Mouse (Mus musculus) hindlimb bud, embryonic 11.5 days (tissue): ENCODE measurements around the gene Braf.
"Not testable (repeated sequence)": the region's sequence is repeated elsewhere in the genome, so short reads cannot be mapped to it uniquely, and the experiment has no call there.

ENCODE experiments used
- DNase-seq: peaks from one replicate; pipeline ENCODE4 v3.0.0-alpha.2; 2012; ENCODE audit warnings: low read depth, low spot score; ENCODE audit errors: extremely low spot score

Braf gene

DNA sequence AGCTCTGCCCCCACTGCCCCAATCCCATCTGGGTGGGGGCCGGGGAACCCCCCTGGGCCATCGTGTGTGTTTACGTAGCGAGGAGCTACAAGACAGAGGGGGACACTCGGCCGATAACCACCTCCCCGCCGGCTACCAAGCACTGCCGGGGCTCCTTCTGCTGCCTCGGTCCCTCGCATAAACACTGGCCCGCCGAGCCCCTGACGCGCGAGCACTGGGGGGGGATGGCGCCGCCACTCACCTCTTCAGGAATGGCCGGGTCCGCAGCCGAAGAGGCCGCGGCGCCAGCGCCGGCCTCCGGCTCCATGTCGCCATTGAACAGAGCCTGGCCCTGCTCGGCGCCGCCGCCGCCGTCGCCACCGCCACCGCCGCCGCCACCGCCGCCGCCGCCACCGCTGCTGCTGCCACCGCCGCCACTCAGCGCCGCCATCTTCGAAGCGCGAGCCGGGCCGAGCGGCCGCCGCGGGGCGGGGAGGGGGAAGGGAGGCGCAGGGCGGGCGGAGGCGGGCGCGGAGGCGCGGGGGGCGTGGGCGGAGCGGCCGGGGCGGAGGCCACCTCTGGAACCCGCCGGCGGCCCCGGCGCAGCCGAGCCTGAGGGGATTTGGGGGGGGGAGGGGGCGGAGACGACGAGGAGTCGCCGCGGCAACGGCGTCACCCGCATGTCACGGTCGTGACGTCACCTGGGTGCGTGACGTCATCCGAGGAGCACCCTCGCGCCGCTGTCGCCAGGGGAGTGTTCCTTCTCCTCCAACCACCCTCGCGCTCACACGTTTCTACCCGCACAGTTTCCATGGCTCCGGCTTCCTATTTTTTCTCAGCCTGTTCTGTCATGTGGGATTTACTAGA, at the start of gene Braf:
Braf (minus strand) TSS at position 598 of the 846 bp plus-strand sequence.
- peak; percentile 81 for DNase-seq

DNA sequence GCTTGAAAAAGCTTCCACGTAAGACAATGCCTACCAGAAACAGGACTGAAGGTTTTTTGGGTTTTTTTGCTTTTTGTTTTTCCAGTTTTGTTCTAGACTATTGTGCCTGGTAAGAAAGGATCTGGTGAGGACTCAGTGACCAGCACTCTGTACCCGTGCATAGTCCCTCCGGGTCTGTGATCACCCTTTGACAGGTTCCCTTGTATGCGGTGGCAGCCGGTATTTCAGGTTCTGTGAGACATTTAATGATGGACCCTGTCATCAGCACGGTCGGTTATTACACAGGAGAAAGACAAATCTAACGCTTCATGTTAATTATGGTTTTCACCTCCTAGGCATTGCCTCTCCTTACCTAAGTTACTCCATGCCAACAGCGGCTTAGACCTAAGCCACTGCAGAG, 49.8 kb upstream of the Braf start:
- no peak for DNase-seq

DNA sequence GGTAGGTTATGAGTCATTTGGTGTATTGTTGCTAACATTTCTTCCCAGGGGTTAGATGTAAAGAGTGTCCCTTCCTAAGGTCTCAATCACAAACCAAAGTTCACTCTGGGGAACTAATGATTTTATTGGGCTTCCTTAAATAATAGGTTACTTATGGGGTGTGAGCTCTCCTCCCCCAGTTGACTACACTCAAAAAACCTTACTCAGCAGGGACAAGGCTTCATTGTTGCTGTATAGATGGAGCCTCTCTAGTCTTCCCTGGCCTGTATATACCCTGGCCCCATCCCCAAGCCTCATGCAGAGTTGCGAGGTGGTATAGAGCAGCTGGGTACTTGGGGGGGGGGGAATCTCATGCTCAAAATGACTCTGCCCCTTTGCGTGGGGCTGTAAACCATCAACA, 32.0 kb upstream of the Braf start:
- no peak for DNase-seq

DNA sequence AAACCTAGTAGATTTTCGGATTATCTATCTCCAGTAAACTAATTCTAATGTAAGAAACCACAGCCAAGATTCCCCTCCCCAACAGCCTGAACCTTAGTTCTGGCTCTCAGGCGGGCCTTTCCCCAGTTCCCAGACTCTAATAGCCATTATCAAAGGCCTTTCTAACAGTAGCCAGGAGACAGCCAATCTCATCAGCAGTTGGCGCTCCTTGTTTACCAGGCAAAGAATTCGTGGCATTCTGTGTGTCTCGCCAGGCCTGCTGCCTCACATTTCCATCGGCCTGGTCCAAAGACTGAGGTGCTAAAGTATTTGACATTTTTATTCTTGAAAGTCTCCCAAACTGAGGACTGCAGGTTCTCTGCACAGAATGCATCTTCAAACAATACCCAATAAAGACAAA, 24.6 kb upstream of the Braf start:
- no peak for DNase-seq

DNA sequence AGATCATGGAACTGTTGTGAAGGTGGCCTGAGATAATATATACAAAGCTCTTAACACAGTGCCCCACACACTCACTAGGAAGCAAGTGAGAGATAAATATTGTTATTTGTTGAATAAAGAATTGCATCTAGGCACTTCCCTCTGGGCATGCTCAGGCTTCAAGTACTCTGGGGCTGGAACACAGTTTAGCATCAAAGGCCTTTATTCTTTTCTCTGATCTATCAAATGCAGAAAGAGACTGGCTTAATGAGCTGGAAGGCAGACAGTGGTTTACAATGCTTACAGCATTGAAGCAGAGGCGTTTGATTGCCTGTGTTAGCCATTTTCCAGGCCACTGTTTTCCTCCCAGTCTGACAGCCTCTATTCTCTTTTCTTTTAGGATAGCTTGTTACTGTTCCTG, 21.8 kb upstream of the Braf start:
- no peak for DNase-seq

DNA sequence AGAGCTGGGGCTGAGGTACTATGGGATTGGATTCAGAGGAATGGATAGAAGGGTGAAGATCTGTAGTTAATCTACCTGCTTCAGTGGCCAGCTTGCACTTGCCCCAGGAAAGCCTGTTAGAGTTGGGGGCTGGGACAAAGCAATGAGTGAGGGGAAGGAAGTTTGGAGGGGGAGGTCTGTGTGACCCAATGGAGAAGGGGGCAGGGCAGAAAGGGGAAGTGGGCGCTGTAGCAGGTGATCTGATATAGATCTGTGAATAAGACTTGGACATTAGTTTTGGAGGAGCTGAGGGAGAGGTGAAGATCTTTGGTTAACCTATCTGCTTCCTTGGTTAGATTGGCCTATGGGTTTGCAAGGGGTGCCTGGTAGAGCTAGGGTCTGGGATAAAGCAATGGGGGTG, 20.2 kb upstream of the Braf start:
- DNase-seq, result no peak

DNA sequence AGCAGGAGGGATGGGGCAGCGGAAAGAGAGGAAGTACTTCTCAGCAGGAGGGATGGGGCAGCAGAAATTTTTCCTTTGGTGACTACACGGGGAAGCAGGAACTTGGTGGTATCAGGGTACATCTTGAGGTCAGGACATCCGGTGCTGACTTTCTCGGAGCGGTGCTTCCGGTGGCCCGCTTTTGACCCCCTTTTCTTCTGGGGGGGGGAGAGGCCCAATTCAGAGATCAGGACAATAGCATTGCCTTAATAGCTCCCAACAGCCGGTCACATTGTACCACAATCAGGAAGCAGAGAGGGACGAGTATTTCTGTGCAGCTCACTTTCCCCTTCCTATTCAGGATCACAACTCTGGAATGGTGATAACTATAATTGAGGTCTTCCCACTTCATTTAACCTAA, 14.4 kb upstream of the Braf start:
- DNase-seq, result not testable (repeated sequence)

DNA sequence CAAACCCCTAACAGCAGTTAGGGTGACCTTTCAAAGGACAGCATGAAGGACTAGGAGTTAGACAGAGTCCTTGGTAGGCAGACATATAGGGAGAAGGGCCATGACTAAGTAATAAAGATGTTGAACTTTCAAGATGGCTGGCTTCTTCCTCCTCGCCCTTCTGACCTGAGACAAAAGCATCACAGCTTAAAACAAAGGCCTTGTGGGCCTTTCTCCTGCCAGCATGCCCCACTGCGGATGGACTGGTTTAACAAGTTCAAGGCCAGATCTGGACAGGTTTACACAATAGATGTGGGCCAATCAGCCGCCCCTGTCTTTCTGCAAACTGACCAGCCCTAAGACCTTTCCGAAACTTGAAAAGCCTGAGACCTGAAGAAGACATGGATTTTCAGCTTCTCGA, 2.8 kb upstream of the Braf start:
- DNase-seq, result no peak

DNA sequence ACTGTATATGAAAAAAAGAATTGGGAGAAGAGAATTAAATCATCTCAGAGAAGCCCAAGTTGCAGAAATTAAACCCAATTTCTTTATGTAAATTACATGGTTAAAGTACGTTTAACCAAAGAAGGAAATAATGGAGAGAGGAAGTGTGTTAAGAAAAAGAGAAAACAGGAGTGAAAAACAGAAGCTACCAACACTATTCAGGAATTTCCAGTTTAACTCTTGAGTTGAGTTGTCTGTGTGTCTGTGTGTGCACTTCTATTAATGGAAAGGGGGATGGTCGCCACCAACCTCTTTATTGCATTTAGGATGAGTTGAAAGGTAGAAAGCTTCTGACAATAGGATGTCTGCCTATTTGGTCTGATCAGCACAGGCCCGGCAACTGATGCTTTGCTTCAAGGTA, 886 bp upstream of the Braf start:
- DNase-seq, result no peak

DNA sequence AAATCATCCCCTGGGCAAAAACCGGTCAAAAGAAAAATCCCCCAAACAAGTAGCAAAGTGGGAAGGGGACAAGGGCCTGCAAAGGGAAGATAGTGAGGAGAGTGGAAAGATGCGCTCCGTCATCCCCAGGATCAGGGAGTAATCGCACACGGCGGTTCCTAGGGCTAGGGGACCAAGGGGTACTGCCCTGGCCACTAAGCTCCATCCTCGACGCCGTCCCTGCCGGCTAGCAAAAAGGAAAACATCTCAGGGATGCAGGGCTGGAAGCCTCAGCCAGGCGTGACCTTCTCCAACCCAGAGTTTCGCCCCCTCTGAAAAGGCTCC, 759 bp downstream of the Braf start:
- DNase-seq, result no peak

DNA sequence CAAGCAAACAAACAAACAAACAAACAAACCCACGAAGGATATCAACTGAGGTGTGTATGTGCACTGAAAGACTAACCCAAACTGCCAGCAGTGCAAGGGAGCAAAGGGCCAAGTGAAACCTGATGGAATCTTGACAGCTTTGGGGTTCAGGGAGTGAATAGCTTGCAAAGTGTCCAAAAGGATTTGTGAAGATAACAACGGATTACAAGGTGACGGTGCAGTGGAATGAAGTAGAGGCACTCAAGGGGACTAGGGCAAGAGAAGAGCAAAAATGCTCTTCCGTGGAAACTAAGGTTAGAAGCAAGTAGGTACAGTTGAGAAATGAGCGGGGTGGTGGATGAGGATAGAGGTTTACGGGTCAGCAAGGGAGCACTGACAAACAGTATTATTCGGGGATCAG, 1.2 kb downstream of the Braf start:
- DNase-seq, result no peak

DNA sequence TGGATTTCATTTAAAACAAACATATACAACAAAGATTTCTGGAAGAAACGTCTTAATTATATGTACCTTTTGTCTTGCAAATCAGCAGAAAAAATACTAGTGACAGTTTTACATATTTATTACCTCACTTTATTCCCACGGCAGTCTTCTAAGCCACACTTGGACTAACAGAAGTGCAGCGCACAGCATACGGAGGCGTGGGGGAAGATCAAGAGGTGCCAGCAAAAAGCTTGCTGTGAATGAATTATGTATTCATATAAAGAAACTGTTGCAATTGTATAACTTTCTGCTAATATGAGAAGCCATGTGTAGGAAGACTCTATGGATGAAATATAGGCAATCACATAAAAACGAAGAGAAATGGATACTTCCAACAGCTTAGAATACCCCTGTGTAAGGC, 6.7 kb downstream of the Braf start:
- DNase-seq, result no peak

DNA sequence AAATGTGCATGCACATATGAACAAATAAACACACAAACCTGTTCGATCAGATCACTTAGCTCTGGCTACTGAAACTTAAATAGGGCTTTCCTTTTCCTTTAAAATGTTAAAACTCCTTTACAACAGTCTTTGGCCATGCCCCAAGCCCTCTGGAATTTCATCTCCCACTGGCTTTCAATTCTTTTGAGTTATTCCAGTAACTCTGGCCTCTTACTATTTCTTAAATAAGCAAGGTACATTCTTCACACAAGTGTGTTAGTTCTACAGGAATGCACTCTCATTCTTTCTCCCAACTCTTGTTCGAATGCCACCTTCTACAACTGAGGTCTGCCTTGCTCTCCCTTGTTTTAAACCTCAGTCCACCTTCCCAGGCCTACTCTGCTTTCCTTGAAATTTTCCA, 8.2 kb downstream of the Braf start:
- no peak for DNase-seq

DNA sequence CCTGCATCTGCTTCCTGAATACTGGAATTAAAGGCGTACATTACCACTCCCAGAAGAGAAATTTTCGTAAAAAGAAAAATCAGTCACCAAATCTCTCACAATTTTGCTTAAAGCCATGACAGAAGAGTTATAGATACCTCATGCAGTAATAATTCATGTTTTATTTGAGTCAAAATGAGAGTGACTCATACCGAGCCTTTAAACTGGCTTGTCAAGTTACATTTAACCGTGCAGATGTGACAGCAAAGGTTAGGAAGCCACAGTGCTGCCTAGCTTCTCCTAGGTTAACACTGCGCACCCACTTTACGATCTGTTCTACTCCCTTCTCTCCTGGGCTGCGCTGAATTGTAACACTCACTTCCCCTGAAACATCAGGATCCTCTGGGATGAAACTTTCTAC, 10.9 kb downstream of the Braf start:
- no peak for DNase-seq

DNA sequence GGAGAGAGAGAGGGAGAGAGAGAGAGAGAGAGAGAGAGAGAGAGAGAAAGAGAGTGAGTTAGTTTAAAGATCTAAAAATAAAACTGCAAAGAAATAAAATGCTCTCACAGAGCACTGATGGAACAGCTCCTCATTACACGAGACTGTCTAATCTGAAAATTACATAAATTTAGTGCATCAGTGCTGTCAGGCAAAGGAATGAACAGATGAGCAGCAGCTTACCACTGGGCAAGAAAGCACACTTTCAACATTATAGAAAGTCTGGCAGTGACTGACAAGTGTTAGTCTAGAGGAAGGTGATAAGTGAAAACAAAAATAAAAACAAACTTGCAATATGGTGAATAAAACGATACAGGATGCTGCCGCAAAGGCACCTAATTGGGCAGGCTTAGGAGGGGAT, 11.9 kb downstream of the Braf start:
- no peak for DNase-seq

DNA sequence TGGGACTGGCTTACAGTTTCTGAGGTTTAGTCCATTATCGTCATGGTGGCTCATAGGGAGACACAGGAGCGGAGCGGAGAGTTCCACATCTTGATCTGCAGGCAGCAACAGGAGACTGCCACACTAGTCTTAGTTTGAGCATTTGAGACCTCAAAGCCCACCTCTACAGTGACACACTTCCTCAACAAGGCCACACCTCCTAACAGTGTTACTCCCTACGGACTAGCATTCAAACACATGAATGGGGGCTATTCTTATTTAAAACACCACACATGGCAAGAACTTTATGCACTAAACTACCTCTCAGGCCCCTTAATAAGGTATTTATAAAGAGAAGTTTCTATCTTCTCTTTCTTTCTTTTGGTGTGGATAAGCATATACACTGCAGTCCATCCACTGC, 19.6 kb downstream of the Braf start:
- no peak for DNase-seq

DNA sequence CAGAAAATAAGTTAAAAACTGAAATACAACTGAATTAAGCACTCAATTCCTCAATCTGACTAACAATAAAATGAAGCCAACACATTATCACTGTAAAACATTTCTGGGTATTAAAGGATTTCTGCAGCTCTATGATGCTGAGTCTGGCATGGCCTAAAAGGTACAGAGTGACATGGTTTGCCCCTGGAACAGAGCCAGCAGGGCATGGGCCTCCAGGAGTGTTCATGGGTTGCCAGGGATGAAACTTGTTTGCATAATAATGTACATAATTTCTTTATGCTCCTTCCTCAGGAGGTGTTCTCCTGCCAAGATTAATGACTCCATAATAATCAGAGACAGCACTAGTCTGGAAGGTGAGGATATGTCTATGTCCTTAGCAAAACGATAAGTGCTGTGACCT, 32.1 kb downstream of the Braf start:
- no peak for DNase-seq

DNA sequence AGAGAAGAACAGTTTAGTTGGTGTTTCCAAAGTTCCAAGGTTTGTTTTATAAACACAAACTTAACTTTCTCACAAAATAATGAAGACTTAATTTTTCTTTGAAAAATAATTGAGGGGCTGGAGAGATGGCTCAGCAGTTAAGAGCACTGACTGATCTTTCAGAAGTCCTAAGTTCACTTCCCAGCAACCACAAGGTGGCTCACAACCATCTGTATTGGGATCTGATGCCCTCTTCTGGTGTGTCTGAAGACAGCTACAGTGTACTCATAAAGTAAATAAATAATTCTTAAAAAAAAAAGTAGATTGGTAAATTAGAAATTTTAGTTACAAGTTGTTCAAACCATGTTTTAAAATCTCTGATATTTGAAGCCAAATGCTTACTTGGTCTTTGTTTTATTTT, 38.4 kb downstream of the Braf start:
- not testable (repeated sequence) for DNase-seq

DNA sequence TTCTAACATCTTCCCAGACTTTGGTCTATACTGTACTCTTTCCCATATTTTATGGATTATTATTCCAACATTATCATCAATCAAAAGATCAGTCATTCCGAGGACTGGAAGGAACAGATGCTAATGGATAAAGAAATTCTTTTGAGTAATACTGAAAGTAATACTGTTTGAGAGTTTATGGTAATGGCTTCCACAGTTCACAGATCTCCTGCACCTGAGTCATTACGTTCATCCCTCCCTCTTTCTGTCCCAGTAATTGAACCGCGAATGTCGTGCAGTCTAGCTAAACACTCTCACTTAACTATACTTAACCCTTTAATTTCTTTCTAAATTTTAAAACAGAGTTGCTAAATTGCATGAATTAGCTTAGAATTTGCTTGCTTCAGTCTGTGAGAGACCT, 43.5 kb downstream of the Braf start:
- no peak for DNase-seq

DNA sequence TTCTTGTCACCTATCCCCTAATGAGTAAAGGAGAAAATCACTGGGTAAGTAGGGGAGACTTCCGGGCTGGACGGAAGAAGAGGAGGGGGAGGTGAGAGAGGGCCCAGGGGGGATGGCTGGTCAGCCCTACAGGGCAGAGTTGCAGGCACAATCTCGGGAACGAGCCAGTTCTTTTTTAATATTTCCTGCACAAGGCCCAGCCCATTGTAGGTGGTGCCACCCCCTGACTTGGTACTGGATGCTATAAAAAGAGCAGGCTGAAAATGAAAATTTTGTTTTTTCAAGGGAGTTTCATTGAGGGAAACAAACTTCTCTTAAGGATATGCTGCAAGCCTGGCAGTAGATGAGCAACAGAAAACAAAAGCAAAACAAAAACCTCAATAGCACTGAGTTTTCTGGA, 44.7 kb downstream of the Braf start:
- DNase-seq, result no peak

DNA sequence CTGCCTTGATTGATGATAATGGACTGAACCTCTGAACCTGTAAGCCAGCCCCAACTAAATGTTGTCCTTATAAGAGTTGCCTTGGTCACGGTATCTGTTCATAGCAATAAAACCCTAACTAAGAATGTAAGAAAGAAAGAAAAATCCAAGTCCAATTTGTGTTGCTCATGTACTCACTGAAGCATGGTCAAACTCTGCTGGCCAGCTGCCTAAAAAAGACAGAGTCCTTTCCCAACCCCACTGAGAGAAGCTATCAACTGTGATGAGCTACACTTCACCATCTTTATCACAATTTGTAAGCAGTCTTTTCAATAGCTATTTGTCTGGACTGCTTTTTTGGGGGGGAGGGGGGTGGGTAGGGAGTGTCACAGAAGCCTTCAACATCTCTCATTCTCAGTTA, 47.0 kb downstream of the Braf start:
- no peak for DNase-seq

DNA sequence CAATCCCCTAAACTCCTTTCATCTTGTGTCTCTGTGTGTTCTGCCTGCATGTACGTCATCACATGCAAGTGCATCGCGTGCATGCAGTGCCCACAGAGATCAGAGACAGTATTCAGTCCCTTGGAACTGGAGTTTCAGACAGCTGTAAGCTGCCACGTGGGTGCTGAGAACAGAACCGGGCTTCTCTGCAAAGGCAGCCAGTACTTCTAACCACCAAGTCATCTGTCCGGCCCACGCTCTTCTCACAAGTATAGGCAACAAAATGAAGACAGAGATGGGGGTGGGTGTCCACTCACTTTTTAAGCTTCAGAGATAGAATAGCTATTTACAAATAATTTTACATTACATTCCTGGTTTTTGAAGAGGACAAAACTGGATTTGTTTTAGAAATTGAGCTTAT, 50.2 kb downstream of the Braf start:
- DNase-seq, result no peak

DNA sequence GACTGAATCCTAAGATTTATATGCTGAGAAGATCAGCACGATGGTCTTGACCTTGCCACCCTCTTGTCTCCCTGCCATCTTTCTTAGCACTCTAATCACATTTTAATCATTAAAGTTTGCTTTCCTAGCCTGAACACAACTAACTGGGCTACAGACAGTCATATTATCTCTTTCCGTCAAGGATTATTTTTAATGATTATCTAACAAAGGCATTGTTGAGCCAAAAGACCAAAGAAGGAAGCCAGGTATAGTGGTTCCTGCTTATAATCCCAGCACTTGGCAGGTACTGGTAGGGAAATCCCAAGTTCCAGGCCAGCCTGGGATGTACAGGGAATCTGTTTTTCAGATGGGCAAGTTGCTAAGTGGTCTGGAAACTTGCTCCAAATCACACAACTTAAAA, 114.0 kb downstream of the Braf start:
- no peak for DNase-seq
